Mouse (Mus musculus) embryonic facial prominence, embryonic 13.5 days (tissue): Measurements from ENCODE around the gene Chp2. TPM values are rescaled to one million over a fixed set of nuclear protein-coding genes. Genes with fewer than 3 reads are reported as not detected.
A peak's percentile ranks its signal among the peaks of the same experiment; 100 is the strongest.

Experiments used
- ATAC-seq: fragments of 200-750 bp; cut with Nextera tagmentation; 2 replicates; pipeline ENCODE4 v1.8.0; 2017; ENCODE audit warnings: low read depth; ENCODE audit not compliant: insufficient number of reproducible peaks, insufficient read depth, low FRiP score, low TSS enrichment
- H3K27ac ChIP-seq: fragments of 300-500 bp; sonication (generic); 2 replicates; pipeline ENCODE4 v1.5.1; 2015; ENCODE audit warnings: moderate library complexity, mild to moderate bottlenecking, inconsistent platforms
- H3K27me3 ChIP-seq: fragments of 300-500 bp; sonication (generic); 2 replicates; pipeline ENCODE4 v1.6.1; 2015; ENCODE audit warnings: mild to moderate bottlenecking, inconsistent platforms
- H3K36me3 ChIP-seq: fragments of 300-500 bp; sonication (generic); 2 replicates; pipeline ENCODE4 v1.6.1; 2015; ENCODE audit warnings: mild to moderate bottlenecking, inconsistent platforms
- H3K4me1 ChIP-seq: fragments of 300-500 bp; sonication (generic); 2 replicates; pipeline ENCODE4 v1.6.1; 2015; ENCODE audit warnings: inconsistent platforms
- H3K4me2 ChIP-seq: fragments of 300-500 bp; sonication (generic); 2 replicates; pipeline ENCODE4 v1.6.1; 2015; ENCODE audit warnings: moderate library complexity, mild to moderate bottlenecking, inconsistent platforms
- H3K4me3 ChIP-seq: fragments of 300-500 bp; sonication (generic); 2 replicates; pipeline ENCODE4 v1.5.1; 2015; ENCODE audit warnings: mild to moderate bottlenecking, inconsistent platforms
- H3K9ac ChIP-seq: fragments of 300-500 bp; sonication (generic); 2 replicates; pipeline ENCODE4 v1.6.1; 2015; ENCODE audit warnings: mild to moderate bottlenecking, inconsistent platforms
- H3K9me3 ChIP-seq: fragments of 300-500 bp; sonication (generic); 2 replicates; pipeline ENCODE4 v1.6.1; 2016; ENCODE audit warnings: inconsistent platforms
- WGBS: fragments of 180-500 bp; shearing (Covaris S2); methylation state at CpG from one replicate; pipeline ENCODE4 v1.1.7; 2015; ENCODE audit warnings: mixed read lengths; 5-methylcytosine and 5-hydroxymethylcytosine counted together
- polyA plus RNA-seq: library from polyadenylated mRNA; unstranded; fragments of >200 nt; fragmentation: Nextera tagmentation; extraction: Ambion mirVana; gene quantifications from 2 replicates; pipeline ENCODE4 v1.2.1, GENCODE M21; 2015

The Chp2 gene
- polyA plus RNA-seq, 1 experiment from 2014 or later, result not detected

DNA sequence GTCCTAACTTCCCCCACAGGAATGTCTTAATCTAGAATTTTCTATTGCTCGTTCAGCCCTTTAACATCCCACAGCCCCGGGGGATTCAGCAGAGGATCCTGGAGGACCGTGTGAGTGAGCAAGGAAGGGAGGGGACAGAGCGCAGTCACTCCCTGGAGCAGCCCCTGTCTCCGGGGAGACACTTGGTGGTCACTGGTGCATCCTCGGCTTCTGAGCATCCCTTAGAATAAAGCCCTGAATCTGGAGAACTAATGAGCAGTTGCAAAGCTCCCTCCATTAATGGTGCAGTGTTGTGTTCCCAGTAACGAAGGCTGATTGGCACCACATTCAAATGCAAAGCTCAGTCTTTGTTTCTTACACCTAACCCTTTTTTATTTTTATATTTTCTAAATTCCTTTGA is 24.9 kb downstream of the Chp2 start:
- WGBS, result 35% methylated on average over 7 of the region's 7 CpGs
- Histone ChIP-seq H3K9me3 (no peaks in the 10 kb centered on the region), H3K4me1 (no peaks in the 10 kb centered on the region)

DNA sequence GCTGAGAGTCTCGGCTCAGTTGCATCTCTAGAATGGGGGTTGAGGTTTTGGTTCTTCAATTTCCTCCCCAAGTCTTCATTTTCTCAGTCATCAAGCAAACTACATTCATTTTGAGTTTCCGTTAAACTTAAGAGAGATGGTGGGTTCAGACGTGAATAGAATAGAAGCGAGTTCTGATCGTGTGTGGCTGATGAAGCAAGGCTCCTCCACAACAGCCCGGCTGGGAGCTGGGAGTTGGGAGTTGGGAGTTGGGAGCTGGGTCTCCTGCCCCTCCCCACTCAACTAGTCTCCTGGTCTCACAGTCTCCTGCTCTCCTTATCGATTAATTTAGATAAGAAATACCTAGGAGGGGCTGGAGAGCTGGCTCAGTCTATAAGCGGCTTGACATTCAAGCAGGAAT is 25.3 kb downstream of the Chp2 start:
- ATAC-seq, result no peak
- 69% methylated on average over 8 of the region's 8 CpGs for WGBS
- no peaks in the 10 kb centered on the region for H3K27me3 ChIP-seq
- no peak overlapping the region for H3K4me3 ChIP-seq
- H3K4me1 ChIP-seq, result no peaks in the 10 kb centered on the region
- H3K9ac ChIP-seq, result no peak overlapping the region
- H3K4me2 ChIP-seq, result no peak overlapping the region
- H3K27ac ChIP-seq, result no peak overlapping the region
- no peaks in the 10 kb centered on the region for H3K36me3 ChIP-seq
- no peaks in the 10 kb centered on the region for H3K9me3 ChIP-seq

More for the DNA sequence above, 24.9 kb downstream of the Chp2 start:
- Histone ChIP-seq H3K9ac (no peak overlapping the region), H3K27ac (no peak overlapping the region), H3K36me3 (no peaks in the 10 kb centered on the region), H3K4me2 (no peak overlapping the region), H3K27me3 (no peaks in the 10 kb centered on the region), H3K4me3 (no peak overlapping the region)
- no peak for ATAC-seq

DNA sequence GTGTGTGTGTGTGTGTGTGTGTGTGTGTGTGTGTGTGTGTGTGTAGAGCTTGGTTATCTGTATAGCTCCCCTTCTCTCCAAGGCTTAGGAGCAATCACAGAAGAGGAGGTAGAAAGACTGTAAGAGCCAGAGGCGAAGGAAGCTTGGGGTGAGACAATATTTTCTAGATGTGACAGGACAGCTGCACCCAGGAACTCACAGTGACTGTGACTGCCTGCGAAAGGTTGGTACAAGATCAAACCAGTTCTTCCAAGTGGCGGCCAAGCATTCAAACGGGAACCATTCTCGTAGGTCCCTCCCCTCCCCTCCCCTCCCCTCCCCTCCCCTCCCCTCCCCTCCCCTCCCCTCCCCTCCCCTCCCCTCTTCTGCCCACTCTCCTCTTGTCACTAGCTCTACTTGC is 26.7 kb downstream of the Chp2 start:
- H3K27me3 ChIP-seq, result no peaks in the 10 kb centered on the region
- 67% methylated on average over 3 of the region's 5 CpGs for WGBS
- H3K4me2 ChIP-seq, result no peak overlapping the region
- no peak overlapping the region for H3K27ac ChIP-seq
- no peak overlapping the region for H3K4me3 ChIP-seq
- H3K36me3 ChIP-seq, result no peaks in the 10 kb centered on the region
- H3K9ac ChIP-seq, result no peak overlapping the region
- no peaks in the 10 kb centered on the region for H3K4me1 ChIP-seq
- ATAC-seq, result no peak
- no peaks in the 10 kb centered on the region for H3K9me3 ChIP-seq

DNA sequence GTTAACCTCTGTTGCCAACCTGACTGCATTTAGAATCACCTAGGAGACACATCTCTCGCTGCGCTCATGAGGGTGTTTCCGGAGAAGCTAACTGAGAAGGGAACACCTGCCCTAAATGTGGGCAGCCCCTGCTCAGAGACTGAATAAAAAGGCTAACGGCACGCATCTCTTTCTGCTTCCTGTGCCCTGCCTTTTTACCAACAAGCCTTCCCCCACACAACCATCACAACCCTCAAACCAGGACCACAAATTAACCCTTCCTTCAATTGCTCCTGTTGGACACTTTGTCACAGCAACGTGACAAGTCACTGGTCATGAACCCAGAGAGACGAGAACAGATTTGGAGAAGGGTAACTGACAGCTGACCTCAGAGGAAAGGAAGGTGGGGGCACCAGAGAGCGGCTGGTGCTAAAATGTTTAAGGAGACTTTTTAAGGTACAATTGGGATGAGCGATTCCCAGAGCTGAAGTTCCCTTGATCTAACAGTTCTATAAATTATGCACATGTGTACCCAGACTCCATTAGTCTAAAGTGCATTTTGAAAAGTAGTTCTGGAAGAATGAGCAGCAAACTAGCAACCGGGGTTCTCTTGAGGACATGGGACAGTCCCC is 28.1 kb downstream of the Chp2 start:
- WGBS, result 81% methylated on average over 10 of the region's 10 CpGs
- Histone ChIP-seq H3K4me3 (no peak overlapping the region), H3K27ac (no peak overlapping the region), H3K9me3 (no peaks in the 10 kb centered on the region), H3K4me2 (no peak overlapping the region), H3K27me3 (no peaks in the 10 kb centered on the region), H3K9ac (no peak overlapping the region), H3K36me3 (no peaks in the 10 kb centered on the region), H3K4me1 (no peaks in the 10 kb centered on the region)
- ATAC-seq, result no peak

DNA sequence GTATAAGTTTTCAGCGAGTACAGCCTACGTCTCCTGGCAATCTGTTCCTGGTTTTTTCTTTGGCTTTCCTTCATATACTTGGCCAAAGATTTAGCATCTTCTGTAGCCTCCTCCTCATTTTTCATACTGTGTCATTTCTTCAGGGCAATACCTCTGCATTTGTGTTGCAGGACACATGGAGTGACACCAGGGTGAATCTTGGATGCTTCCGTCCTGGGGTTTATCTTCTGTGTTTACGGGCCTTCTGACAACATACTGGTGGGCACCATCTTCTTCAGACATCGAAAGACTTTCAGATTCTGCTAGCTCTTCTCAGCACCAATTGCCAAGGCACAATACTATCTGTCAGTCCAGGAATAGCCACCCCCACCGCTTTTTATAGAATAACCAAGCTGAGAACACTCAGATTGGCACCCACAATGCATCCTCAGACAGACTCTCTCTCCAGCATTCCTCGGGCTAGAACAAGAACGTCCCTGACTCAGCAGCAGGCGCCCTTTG is 30.1 kb downstream of the Chp2 start:
- 91% methylated on average over 9 of the region's 9 CpGs for WGBS

DNA sequence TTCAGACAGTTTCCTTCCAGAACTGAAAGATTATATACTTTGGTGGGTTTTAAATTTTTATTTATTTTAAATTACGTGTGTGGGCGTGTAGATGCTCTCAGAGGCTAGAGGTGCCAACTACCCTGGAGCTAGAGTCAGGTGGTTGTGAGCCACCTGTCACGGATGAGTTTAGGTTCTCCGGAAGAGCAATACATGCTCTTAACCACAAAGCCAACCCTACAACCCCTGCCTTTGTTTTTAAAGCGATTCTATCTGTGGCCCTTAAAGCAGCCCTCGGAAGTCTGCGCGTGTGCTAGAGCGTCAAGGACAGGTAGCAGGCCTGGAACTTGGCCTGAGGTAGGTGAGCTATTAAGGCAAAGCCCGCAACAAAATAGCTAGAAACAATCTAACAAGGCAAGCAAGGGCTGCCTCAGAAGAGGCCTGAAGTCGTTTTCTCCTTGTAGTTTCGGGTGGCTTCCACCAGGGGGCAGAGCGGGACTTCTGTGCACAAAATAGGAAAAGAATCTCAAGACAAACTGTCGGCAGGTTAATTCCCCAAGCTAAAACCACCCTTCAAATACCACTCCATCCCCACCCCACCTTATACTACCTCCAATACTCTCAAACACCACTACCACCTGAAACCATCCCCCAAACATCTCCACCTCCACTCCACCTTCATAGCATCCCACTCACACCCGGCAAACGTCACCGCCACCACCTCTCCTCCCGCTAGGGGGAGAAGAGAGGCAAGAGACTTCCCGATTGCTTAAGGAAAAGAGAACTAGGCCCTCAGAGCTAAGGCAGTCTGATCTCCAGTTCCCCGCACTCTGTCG is 32.1 kb downstream of the Chp2 start:
- Histone ChIP-seq H3K27ac (no peak overlapping the region), H3K4me2 (peak overlapping the region; percentile 33; the same call in 1 of the 2 replicates), H3K4me3 (no peak overlapping the region), H3K4me1 (no peaks in the 10 kb centered on the region), H3K9ac (no peak overlapping the region), H3K27me3 (no peaks in the 10 kb centered on the region), H3K9me3 (no peaks in the 10 kb centered on the region), H3K36me3 (no peaks in the 10 kb centered on the region)
- 30% methylated on average over 21 of the region's 21 CpGs for WGBS
- no peak for ATAC-seq

More for the DNA sequence above, 30.1 kb downstream of the Chp2 start:
- no peaks in the 10 kb centered on the region for H3K4me1 ChIP-seq
- no peak overlapping the region for H3K9ac ChIP-seq
- no peaks in the 10 kb centered on the region for H3K27me3 ChIP-seq
- H3K27ac ChIP-seq, result no peak overlapping the region
- H3K4me3 ChIP-seq, result no peak overlapping the region
- H3K9me3 ChIP-seq, result no peaks in the 10 kb centered on the region
- H3K36me3 ChIP-seq, result no peaks in the 10 kb centered on the region
- no peak overlapping the region for H3K4me2 ChIP-seq
- ATAC-seq, result no peak

DNA sequence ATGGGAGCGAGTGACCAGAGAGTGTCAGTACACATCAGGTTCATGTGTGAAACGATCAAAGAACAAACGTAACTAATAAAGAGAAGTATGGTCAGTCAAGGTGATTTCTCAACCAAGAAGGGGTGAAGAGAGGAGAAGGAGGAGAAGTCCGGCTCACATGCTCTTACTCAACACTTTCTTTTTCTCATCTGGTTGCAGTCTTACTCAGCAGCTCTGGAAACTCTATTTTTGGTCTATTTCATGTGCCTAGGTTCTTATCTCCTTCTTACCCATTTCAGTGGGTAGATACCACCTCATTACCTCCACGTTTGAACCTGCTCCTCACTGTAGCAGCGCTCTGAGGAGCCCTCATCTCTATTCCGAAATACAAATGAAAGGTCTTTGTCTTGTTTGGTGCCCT is 37.4 kb downstream of the Chp2 start:
- 81% methylated on average over 7 of the region's 7 CpGs for WGBS
- H3K27me3 ChIP-seq, result no peaks in the 10 kb centered on the region
- H3K9ac ChIP-seq, result no peak overlapping the region
- no peak overlapping the region for H3K27ac ChIP-seq
- H3K36me3 ChIP-seq, result no peaks in the 10 kb centered on the region
- H3K4me2 ChIP-seq, result no peak overlapping the region
- H3K4me1 ChIP-seq, result no peaks in the 10 kb centered on the region
- no peak overlapping the region for H3K4me3 ChIP-seq
- H3K9me3 ChIP-seq, result no peaks in the 10 kb centered on the region
- no peak for ATAC-seq

DNA sequence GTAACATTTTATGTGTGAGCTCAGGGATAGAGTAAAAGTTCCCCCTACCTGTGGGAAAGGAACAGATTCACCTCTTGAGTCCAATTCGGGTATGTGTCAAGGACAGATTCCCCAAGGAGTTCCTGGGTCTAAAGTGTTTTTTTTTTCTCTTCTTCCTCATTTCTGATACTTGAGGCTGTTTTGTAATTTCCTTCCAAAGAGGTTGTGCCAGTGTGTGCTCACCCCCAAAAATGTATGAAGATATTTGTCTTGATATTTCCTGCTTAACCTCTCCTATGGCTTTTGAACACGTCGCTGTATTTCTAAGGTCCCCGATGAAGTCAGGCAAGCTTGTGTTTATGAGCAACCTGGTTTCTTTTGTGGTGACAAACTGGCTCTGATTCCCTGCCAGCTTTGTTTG is 39.2 kb downstream of the Chp2 start:
- no peak overlapping the region for H3K4me2 ChIP-seq
- H3K9me3 ChIP-seq, result no peaks in the 10 kb centered on the region
- no peaks in the 10 kb centered on the region for H3K27me3 ChIP-seq
- whole genome bisulfite sequencing, result 79% methylated on average over 4 of the region's 4 CpGs
- no peaks in the 10 kb centered on the region for H3K36me3 ChIP-seq
- ATAC-seq, result no peak
- H3K27ac ChIP-seq, result no peak overlapping the region
- no peaks in the 10 kb centered on the region for H3K4me1 ChIP-seq
- no peak overlapping the region for H3K9ac ChIP-seq
- no peak overlapping the region for H3K4me3 ChIP-seq

DNA sequence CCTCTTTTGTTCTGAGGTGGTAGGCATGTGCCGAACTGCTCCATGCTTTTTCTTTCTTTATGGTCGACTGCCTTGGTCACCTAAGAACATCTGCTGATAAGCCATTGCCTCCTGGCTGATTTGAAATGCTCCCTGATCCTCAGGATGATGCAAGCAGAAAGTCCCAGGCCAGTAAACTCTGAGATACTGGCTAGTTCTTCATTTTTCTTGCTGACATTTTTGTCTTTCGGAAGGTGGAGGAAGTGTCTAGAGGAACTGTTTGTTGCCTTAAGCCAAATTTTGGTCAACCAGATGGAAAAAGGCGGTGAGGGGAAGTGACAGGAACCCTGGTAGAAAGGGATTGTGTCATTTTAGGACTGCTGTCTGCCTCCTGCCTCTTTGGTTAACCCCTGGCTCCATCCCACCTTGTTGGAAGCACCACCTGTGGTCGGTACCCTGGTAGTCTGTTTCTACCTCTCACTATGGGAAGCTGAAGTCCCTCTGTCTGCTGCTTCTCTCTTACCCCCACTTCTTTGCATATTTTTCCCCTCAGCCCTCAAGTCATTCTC is 40.8 kb downstream of the Chp2 start:
- no peak overlapping the region for H3K27ac ChIP-seq
- no peaks in the 10 kb centered on the region for H3K36me3 ChIP-seq
- H3K4me3 ChIP-seq, result no peak overlapping the region
- no peak overlapping the region for H3K4me2 ChIP-seq
- no peaks in the 10 kb centered on the region for H3K4me1 ChIP-seq
- no peak for ATAC-seq
- no peak overlapping the region for H3K9ac ChIP-seq
- H3K27me3 ChIP-seq, result no peaks in the 10 kb centered on the region
- 84% methylated on average over 5 of the region's 5 CpGs for WGBS
- H3K9me3 ChIP-seq, result no peaks in the 10 kb centered on the region

DNA sequence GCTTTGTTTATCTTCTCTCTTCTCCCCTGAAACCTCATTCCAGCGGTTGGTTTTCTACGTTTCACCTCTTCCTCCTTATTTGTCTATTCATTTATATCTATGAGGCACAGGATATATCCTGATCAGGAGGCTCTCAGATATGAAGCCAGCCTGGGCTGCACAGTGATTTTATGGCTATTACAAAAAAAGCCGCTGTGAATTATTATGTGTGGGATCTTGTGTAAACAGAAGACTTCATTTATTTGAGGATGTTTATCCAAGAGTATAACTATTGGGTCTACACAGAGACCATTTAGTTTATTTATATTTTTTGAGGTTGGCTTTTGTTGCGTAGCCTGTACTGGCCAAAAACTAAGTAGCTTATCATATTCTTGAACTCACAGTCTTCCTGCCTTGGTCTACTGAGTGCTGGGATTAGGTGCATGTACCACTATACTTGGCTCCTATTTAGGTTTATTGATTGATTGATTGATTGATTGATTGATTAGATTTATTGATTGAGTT is 49.7 kb downstream of the Chp2 start:
- 87% methylated on average over 4 of the region's 4 CpGs for WGBS
- H3K9me3 ChIP-seq, result no peaks in the 10 kb centered on the region
- no peaks in the 10 kb centered on the region for H3K36me3 ChIP-seq
- H3K9ac ChIP-seq, result no peak overlapping the region
- ATAC-seq, result no peak
- H3K27ac ChIP-seq, result no peak overlapping the region
- H3K4me2 ChIP-seq, result no peak overlapping the region
- no peaks in the 10 kb centered on the region for H3K4me1 ChIP-seq
- no peaks in the 10 kb centered on the region for H3K27me3 ChIP-seq
- H3K4me3 ChIP-seq, result no peak overlapping the region

DNA sequence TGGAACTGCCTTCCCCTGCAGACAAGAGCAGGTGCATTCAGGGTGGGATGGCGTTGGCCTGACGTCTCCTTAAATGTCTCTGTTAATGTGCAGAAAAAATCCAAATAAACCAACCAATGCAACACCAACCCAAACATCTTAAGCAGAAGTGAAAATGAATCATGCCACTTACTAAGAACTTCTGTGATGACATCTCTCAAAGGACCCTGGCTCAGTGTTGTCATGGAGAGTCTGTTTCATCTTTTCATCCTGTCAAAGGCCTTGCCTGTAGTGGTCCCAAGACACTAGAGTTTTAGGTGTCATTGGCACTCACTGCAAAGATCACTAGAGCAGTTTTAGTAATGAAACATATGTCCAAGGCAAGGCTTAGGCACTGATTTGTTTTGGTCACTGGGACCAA is 53.0 kb downstream of the Chp2 start:
- WGBS, result 88% methylated on average over 2 of the region's 2 CpGs
- Histone ChIP-seq H3K4me2 (no peak overlapping the region), H3K4me3 (no peak overlapping the region), H3K4me1 (no peaks in the 10 kb centered on the region), H3K36me3 (no peaks in the 10 kb centered on the region), H3K9ac (no peak overlapping the region), H3K27me3 (peaks cover under 1% of the 10 kb centered on the region; the same call in 1 of the 2 replicates), H3K27ac (no peak overlapping the region), H3K9me3 (no peaks in the 10 kb centered on the region)
- ATAC-seq, result no peak
